ENCODE assay signal across 9 mouse cellular contexts in the genomic region with DNA sequence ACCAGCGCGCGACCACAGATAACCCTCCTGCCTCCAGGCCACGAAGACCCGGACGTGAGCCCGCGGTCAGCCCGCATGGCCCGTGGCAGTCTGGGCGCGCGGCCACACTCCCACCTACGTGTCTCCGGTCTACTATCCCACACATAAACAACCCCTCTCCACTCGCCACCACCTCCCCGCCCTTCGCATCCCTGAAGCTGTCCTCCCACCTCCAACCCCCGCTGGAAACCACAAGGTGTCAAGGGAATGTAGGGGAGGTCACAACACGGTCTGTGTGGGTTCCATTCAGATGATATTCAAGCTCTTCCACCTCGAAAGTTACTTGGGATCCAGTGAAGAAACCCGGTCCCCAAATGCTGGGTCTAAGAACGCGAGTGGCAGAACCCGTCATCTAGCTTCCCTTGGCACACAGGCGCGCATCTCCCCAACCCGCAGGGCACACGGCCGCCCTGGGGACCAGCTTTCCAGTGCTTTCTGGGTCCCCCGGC. TPM values are rescaled to one million over a fixed set of nuclear protein-coding genes. Genes with fewer than 3 reads are reported as not detected.
DNase-seq lines count a peak whose midpoint lies in the region; ATAC-seq and TF ChIP-seq lines count a peak whose summit lies in the region.
"Had no signal": no experiment of that assay in that cellular context is flagged by ENCODE, and none has a peak within 500 bp of the region (broad histone marks: within the 10 kb centered on the region; RNA-seq: fewer than 3 reads in every experiment).

No protein-coding gene starts in this region.

- peaks cover 4 to 15% of the 10 kb centered on the region in 2 experiments; a peak in 3 of 4 replicates for H3K4me1 ChIP-seq in heart, embryonic 14.5 days (ENCODE audit: control insufficient read depth in 2 of 2, insufficient read depth in 2 of 2, low read length in 2 of 2)
- H3K4me1 ChIP-seq in limb, embryonic 14.5 days (ENCODE audit: control insufficient read depth, insufficient read depth, low read length): peaks cover 21% of the 10 kb centered on the region
- peaks cover 39% of the 10 kb centered on the region for H3K4me1 ChIP-seq in neural tube, embryonic 15.5 days

- peak overlapping the region; percentile 62 to 75 for H3K4me3 ChIP-seq in heart, embryonic 14.5 days (ENCODE audit: control insufficient read depth in 1 of 2, insufficient read depth in 1 of 2, low read depth in 1 of 2, low read length in 2 of 2)
- peak overlapping the region; percentile 86 for H3K4me3 ChIP-seq in limb, embryonic 14.5 days (replicated peaks; ENCODE audit: low read length)
- H3K4me3 ChIP-seq in neural tube, embryonic 15.5 days (replicated peaks): peak overlapping the region; percentile 90

- DNase-seq in cerebellum, adult 11 months: no peak
- DNase-seq in urinary bladder, postnatal 14 days (ENCODE audit: low spot score): peak; percentile 19
- no peak for DNase-seq in urinary bladder, adult 18-20 months (ENCODE audit: low spot score in 2 of 2)
- DNase-seq in limb, embryonic 14.5 days (ENCODE audit: low spot score): peak; percentile 8

- peak; percentile 9 for ATAC-seq in cerebellum, adult (ENCODE audit: insufficient number of reproducible peaks, low FRiP score, low TSS enrichment)
- ATAC-seq in heart, embryonic 14.5 days (ENCODE audit: insufficient number of reproducible peaks, insufficient read depth, low FRiP score, low read depth): no peak
- ATAC-seq in limb, embryonic 14.5 days (ENCODE audit: low FRiP score, low read depth): no peak
- peak; percentile 8; the same call in 1 of the 2 replicates for ATAC-seq in neural tube, embryonic 15.5 days (ENCODE audit: low FRiP score)
- ATAC-seq in megakaryocyte-erythroid progenitor cell, adult 5-6 weeks (replicated peaks; ENCODE audit: low FRiP score, low TSS enrichment, poor library complexity, severe bottlenecking): no peak

- 1% methylated on average over 31 of the region's 31 CpGs for WGBS in heart, embryonic 14.5 days
- 2% methylated on average over 31 of the region's 31 CpGs for WGBS in limb, embryonic 14.5 days
- WGBS in neural tube, embryonic 15.5 days: under 1% methylated on average over 31 of the region's 31 CpGs

- no peaks in the 10 kb centered on the region for H3K9me3 ChIP-seq in heart, embryonic 14.5 days (ENCODE audit: control insufficient read depth, low read length)
- no peaks in the 10 kb centered on the region for H3K9me3 ChIP-seq in limb, embryonic 14.5 days (ENCODE audit: control insufficient read depth, low read length)
- no peaks in the 10 kb centered on the region for H3K9me3 ChIP-seq in neural tube, embryonic 15.5 days (replicated peaks)

- peak overlapping the region; percentile 100 for H3K4me2 ChIP-seq in heart, embryonic 14.5 days (ENCODE audit: low read length)
- H3K4me2 ChIP-seq in limb, embryonic 14.5 days (replicated peaks; ENCODE audit: low read depth, low read length, severe bottlenecking): peak overlapping the region; percentile 96
- peak overlapping the region; percentile 85 for H3K4me2 ChIP-seq in neural tube, embryonic 15.5 days

- H3K36me3 ChIP-seq in heart, embryonic 14.5 days (ENCODE audit: control insufficient read depth, insufficient read depth, low read length): no peaks in the 10 kb centered on the region
- no peaks in the 10 kb centered on the region for H3K36me3 ChIP-seq in limb, embryonic 14.5 days (ENCODE audit: control insufficient read depth, insufficient read depth, low read length)
- H3K36me3 ChIP-seq in neural tube, embryonic 15.5 days: no peaks in the 10 kb centered on the region

- peak overlapping the region; percentile 70 for H3K9ac ChIP-seq in heart, embryonic 14.5 days (ENCODE audit: low read length)
- H3K9ac ChIP-seq in limb, embryonic 14.5 days (ENCODE audit: low read depth, low read length, severe bottlenecking): peak overlapping the region; percentile 61
- peak overlapping the region; percentile 79 for H3K9ac ChIP-seq in neural tube, embryonic 15.5 days (replicated peaks)

- no peak for TF ChIP-seq POLR2A in limb, embryonic 14.5 days (IDR thresholded peaks at IDR 0.05; ENCODE audit: borderline replicate concordance, extremely low read depth, insufficient read depth, insufficient read length)

- no peak overlapping the region for H3K27ac ChIP-seq in heart, embryonic 14.5 days (replicated peaks in 1 of 2; ENCODE audit: control insufficient read depth in 1 of 2, insufficient read depth in 1 of 2, low read depth in 2 of 2, low read length in 2 of 2)
- peak overlapping the region; percentile 76; the same call in 1 of the 2 replicates for H3K27ac ChIP-seq in limb, embryonic 14.5 days (replicated peaks; ENCODE audit: low read depth, low read length)
- peak overlapping the region; percentile 94 for H3K27ac ChIP-seq in neural tube, embryonic 15.5 days (replicated peaks)

- H3K27me3 ChIP-seq in heart, embryonic 14.5 days (ENCODE audit: control insufficient read depth, insufficient read depth, low read length): peaks cover 58% of the 10 kb centered on the region
- no peaks in the 10 kb centered on the region for H3K27me3 ChIP-seq in limb, embryonic 14.5 days (ENCODE audit: control insufficient read depth, insufficient read depth, low read length)
- H3K27me3 ChIP-seq in neural tube, embryonic 15.5 days (replicated peaks): no peaks in the 10 kb centered on the region

RNA-seq across cellular contexts. Expression of gene Klhl29, which starts 1.2 kb away (rescaled TPM):
- 0.22 and 0.50 TPM in 2 replicates for polyA plus RNA-seq in heart, embryonic 14.5 days (2014; fragmentation: Nextera tagmentation; extraction: Ambion mirVana)
- 14.0 and 23.0 TPM in 2 replicates for polyA plus RNA-seq in limb, embryonic 14.5 days (2012; rRNA removed)
- 4.9 and 5.9 TPM in 2 replicates for polyA plus RNA-seq in limb, embryonic 14.5 days (2014; fragmentation: Nextera tagmentation; extraction: Ambion mirVana)
- polyA plus RNA-seq in neural tube, embryonic 15.5 days (2015; fragmentation: Nextera tagmentation; extraction: Ambion mirVana): 2.8 and 3.9 TPM in 2 replicates
- total RNA-seq in megakaryocyte-erythroid progenitor cell, adult 5-6 weeks (2014; fragmentation: Nextera tagmentation): not detected in 2 replicates
- not detected in 2 replicates for total RNA-seq in megakaryocyte-erythroid progenitor cell, adult 5-6 weeks (2017)
- polyA plus RNA-seq: erythroblast, embryonic 14.5 days had no signal

Comparison
In these comparisons a context has a peak if more than half of its experiments do, and no peak if none do; other contexts are left out.
1. DNase-seq: peak in urinary bladder, postnatal 14 days (single experiment) and limb, embryonic 14.5 days (single experiment); none in cerebellum, adult 11 months (single experiment) and urinary bladder, adult 18-20 months (0 of 2).
2. ATAC-seq: peak in cerebellum, adult (single experiment) and neural tube, embryonic 15.5 days (single experiment); none in heart, embryonic 14.5 days (single experiment), limb, embryonic 14.5 days (single experiment) and megakaryocyte-erythroid progenitor cell, adult 5-6 weeks (single experiment).
3. H3K27ac ChIP-seq: peak in limb, embryonic 14.5 days (single experiment) and neural tube, embryonic 15.5 days (single experiment); none in heart, embryonic 14.5 days (0 of 2).
4. Peak in every context shown above with its lines, with median percentiles within 50 percentile points of each other: H3K4me2 ChIP-seq, H3K4me3 ChIP-seq and H3K9ac ChIP-seq.